Mouse (Mus musculus) embryo, embryonic 9.5 days (tissue): ENCODE measurements around the gene B020031M17Rik.
"Not testable (repeated sequence)": the region's sequence is repeated elsewhere in the genome, so short reads cannot be mapped to it uniquely, and the experiment has no call there.

ENCODE experiments used
- DNase-seq: peaks from one replicate; pipeline ENCODE4 v3.0.0-alpha.2; 2017; ENCODE audit errors: extremely low spot score

The B020031M17Rik gene

GRCm38 (mm10) chr13:119950706-119951105 lies at the start of gene B020031M17Rik:
TSS of gene B020031M17Rik (minus strand) at chr13:119950806.
- DNase-seq: not testable (repeated sequence)

DNA sequence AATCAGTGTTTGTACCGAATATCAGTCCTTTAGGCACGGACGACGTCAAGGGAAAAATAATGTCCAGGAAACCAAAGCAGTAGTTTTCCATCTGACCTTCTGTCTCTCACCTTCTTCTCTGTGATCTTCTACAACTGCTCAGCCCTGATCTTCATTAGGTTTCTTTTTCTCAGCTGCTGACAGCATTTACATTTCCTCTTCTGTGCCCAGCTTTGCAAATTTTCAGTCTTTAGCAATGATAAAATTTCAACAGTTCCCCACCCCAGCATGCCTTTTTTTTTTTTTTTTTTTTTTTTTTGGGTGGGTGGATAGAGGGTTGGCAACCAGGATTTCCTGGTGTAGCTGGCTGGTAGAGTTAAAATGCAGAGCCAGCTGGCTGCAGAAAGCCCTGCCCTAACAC lies 48.6 kb upstream of the B020031M17Rik start:
- DNase-seq: not testable (repeated sequence)

- not testable (repeated sequence) for DNase-seq
Observed at GRCm38 (mm10) chr13:119998442-119999086, 48.0 kb upstream of the B020031M17Rik start.

- DNase-seq: not testable (repeated sequence)
Observed at GRCm38 (mm10) chr13:119991917-119992496, 41.4 kb upstream of the B020031M17Rik start.

GRCm38 (mm10) chr13:119991264-119991663 lies 40.7 kb upstream of the B020031M17Rik start:
- DNase-seq: not testable (repeated sequence)

GRCm38 (mm10) chr13:119969163-119969562 lies 18.6 kb upstream of the B020031M17Rik start:
- DNase-seq: not testable (repeated sequence)

DNA sequence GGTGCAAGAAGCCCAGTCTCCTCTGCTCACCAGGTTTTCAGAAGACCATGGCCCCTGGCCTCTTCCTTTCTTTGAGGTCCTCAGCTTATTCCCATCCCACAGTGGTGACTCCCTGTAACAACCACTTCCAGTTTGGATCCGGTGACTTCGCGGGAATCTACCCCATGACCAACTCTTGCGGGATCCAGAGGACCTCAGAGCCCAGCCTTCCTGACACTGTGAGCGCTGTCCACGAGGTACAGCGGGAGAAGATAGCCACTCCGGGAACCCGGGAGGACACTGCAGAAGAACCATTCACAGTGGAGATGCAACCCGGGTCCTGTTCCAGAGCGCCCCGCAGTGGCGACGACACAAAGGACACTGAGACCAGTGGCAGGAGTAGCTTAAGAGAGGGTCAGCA lies 17.6 kb upstream of the B020031M17Rik start:
- DNase-seq: not testable (repeated sequence)

DNA sequence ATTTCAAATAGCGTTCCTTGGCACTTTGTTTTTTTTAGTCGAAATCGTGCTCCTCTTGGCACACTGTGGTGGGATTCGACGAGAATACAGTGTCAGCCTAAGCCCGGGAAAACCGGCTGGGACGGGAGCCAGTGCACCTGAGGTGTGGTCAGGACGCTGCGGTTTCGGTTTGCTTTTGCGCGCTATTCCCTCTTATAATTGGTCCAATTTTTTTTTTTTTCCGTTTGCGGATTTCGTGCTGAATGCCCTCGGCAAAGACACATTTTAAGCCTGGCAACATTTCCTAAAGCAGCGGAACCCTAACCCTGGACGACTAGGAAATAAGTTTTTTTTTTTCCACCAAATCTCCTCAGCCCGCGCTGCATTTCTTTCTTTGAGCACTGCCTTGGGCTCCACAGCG lies 15.4 kb upstream of the B020031M17Rik start:
- peak; percentile 7 for DNase-seq

- not testable (repeated sequence) for DNase-seq
Observed at GRCm38 (mm10) chr13:119965302-119965952, 14.8 kb upstream of the B020031M17Rik start.

- not testable (repeated sequence) for DNase-seq
Observed at GRCm38 (mm10) chr13:119962856-119963255, 12.2 kb upstream of the B020031M17Rik start.

GRCm38 (mm10) chr13:119955567-119955966 lies 5.0 kb upstream of the B020031M17Rik start:
- DNase-seq: not testable (repeated sequence)

DNA sequence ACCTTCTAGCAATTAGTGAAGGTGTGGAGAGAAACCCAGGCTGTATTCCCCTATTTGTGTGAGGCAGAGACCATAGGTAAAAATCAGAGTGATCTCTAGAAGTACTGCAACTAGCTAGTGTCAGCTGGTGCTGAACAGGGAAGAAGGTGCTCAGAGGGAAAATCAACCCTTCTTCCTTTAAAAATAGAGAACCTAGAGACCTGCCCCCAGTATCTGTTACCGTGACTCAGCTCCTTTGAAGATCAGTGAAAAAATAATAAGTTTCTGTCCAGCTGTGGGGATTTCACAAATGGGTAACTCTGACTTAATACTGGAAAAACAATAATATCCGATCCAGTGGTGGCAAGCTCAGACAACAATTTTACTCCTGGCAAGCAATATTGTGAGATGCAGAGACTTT lies 4.5 kb upstream of the B020031M17Rik start:
- DNase-seq: not testable (repeated sequence)

GRCm38 (mm10) chr13:119929172-119929571 lies 21.4 kb downstream of the B020031M17Rik start, which contains the start of gene Gm21761:
TSS of gene Gm21761 (minus strand) at chr13:119929272.
- DNase-seq: not testable (repeated sequence)

DNA sequence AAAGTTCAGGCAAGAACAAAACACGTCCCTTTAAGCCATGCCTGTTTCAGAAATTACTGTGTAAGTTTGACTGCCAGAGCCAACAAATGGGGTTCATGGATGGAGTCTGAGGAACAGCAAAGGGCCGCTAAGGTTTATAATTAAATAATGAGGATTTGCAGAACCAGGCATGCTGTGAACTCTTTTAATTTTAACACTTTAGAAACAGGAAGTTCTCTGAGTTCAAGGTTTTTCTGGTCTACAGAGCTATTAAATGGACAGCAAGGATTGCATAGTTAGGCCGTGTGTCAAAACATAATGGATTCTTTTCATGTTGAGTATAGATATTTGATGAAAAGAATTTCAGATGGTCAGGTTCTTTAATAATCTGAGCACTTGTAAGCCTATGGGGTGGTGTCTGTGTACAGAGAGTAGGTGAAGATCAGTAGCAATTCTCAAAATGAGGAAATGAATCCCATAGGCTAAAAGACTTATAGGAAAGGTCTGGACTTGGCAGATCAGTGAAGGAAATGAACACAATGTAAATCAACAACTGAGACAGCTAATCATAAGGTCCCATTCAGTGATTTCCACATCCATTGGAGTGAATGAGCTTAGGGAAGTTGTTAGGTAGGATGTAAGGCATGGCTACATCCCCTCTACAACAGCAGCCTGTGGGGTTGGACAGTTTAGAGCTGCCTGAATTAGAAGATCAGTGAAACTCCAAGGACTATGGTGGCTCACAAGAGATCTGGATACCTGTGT lies 25.8 kb downstream of the B020031M17Rik start:
- not testable (repeated sequence) for DNase-seq

GRCm38 (mm10) chr13:119916966-119917722 lies 33.5 kb downstream of the B020031M17Rik start:
- not testable (repeated sequence) for DNase-seq

GRCm38 (mm10) chr13:119916449-119916848 lies 34.2 kb downstream of the B020031M17Rik start:
- not testable (repeated sequence) for DNase-seq
